Mouse (Mus musculus): ENCODE data around the gene Ccdc184. TPM values are rescaled to one million over a fixed set of nuclear protein-coding genes. Genes with fewer than 3 reads are reported as not detected.

Ccdc184 gene
- polyA plus RNA-seq, 1 experiment, result not detected

GRCm38 (mm10) chr15:98170365-98170764 lies 3.4 kb downstream of the Ccdc184 start:
- peaks cover 22% of the 10 kb centered on the region for H3K4me1 ChIP-seq
- peaks cover 82% of the 10 kb centered on the region for H3K27me3 ChIP-seq (replicated peaks)
- no peak for TF ChIP-seq FLI1 (IDR thresholded peaks at IDR 0.05; ENCODE audit: low read length)
- no peak for TF ChIP-seq GATA1 (IDR thresholded peaks at IDR 0.05; ENCODE audit: borderline replicate concordance, low read length)

GRCm38 (mm10) chr15:98170917-98171316 lies 4.0 kb downstream of the Ccdc184 start:
- H3K4me1 ChIP-seq, result peaks cover 22% of the 10 kb centered on the region
- TF ChIP-seq GATA1 (IDR thresholded peaks at IDR 0.05; ENCODE audit: borderline replicate concordance, low read length), result no peak
- TF ChIP-seq FLI1 (IDR thresholded peaks at IDR 0.05; ENCODE audit: low read length), result no peak
- H3K36me3 ChIP-seq (replicated peaks; ENCODE audit: low read length), result no peaks in the 10 kb centered on the region
- no peaks in the 10 kb centered on the region for H3K9me3 ChIP-seq
- H3K27me3 ChIP-seq (replicated peaks), result peaks cover 78% of the 10 kb centered on the region
- no peak overlapping the region for H3K4me3 ChIP-seq (replicated peaks)

More at GRCm38 (mm10) chr15:98170365-98170764, 3.4 kb downstream of the Ccdc184 start:
- H3K9me3 ChIP-seq, result no peaks in the 10 kb centered on the region
- H3K36me3 ChIP-seq (replicated peaks; ENCODE audit: low read length), result no peaks in the 10 kb centered on the region
- H3K4me3 ChIP-seq (replicated peaks), result no peak overlapping the region

GRCm38 (mm10) chr15:98172113-98172512 lies 5.2 kb downstream of the Ccdc184 start:
- Histone ChIP-seq H3K36me3 (replicated peaks; ENCODE audit: low read length) (no peaks in the 10 kb centered on the region), H3K4me3 (replicated peaks) (no peak overlapping the region), H3K4me1 (peaks cover 22% of the 10 kb centered on the region), H3K27me3 (replicated peaks) (peaks cover 72% of the 10 kb centered on the region), H3K9me3 (no peaks in the 10 kb centered on the region)
- TF ChIP-seq GATA1 (IDR thresholded peaks at IDR 0.05; ENCODE audit: borderline replicate concordance, low read length), result no peak
- no peak for TF ChIP-seq FLI1 (IDR thresholded peaks at IDR 0.05; ENCODE audit: low read length)

GRCm38 (mm10) chr15:98173821-98174220 lies 6.9 kb downstream of the Ccdc184 start:
- TF ChIP-seq FLI1 (IDR thresholded peaks at IDR 0.05; ENCODE audit: low read length) (no peak), GATA1 (IDR thresholded peaks at IDR 0.05; ENCODE audit: borderline replicate concordance, low read length) (no peak)

DNA sequence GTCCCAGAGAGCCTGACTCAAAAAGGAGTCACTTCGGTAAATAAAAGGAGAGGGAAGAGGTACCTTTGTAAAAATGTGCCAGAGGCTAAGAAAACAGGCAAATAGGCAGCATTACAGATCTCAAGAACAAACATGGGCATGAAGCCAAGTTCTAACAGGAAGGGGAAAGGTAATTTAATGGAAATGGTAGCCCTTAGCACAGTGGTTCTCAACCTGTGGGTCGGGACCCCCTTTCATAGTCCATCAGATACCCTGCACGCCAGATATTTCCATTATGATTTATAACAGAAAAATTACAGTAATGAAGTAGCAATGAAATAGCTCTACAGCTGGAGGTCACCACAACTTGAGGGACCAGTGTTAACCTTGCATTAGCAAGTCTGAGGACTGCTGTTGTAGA lies 10.4 kb downstream of the Ccdc184 start:
- Histone ChIP-seq H3K4me1 (peaks cover 20% of the 10 kb centered on the region), H3K27me3 (replicated peaks) (peaks cover 51% of the 10 kb centered on the region), H3K9me3 (no peaks in the 10 kb centered on the region), H3K36me3 (replicated peaks; ENCODE audit: low read length) (no peaks in the 10 kb centered on the region), H3K4me3 (replicated peaks) (no peak overlapping the region)
- TF ChIP-seq FLI1 (IDR thresholded peaks at IDR 0.05; ENCODE audit: low read length) (no peak), GATA1 (IDR thresholded peaks at IDR 0.05; ENCODE audit: borderline replicate concordance, low read length) (no peak)

More at GRCm38 (mm10) chr15:98173821-98174220, 6.9 kb downstream of the Ccdc184 start:
- Histone ChIP-seq H3K36me3 (replicated peaks; ENCODE audit: low read length) (no peaks in the 10 kb centered on the region), H3K9me3 (no peaks in the 10 kb centered on the region), H3K4me3 (replicated peaks) (no peak overlapping the region), H3K27me3 (replicated peaks) (peaks cover 60% of the 10 kb centered on the region), H3K4me1 (peaks cover 5% of the 10 kb centered on the region; the same call in 1 of the 2 replicates)

- peaks cover 27% of the 10 kb centered on the region for H3K4me1 ChIP-seq
- H3K36me3 ChIP-seq (replicated peaks; ENCODE audit: low read length), result no peaks in the 10 kb centered on the region
- H3K9me3 ChIP-seq, result no peaks in the 10 kb centered on the region
- peak overlapping the region; percentile 90 for H3K4me3 ChIP-seq (replicated peaks)
- H3K27me3 ChIP-seq (replicated peaks), result peaks cover 52% of the 10 kb centered on the region
- TF ChIP-seq FLI1 (IDR thresholded peaks at IDR 0.05; ENCODE audit: low read length), result no peak
- TF ChIP-seq GATA1 (IDR thresholded peaks at IDR 0.05; ENCODE audit: borderline replicate concordance, low read length), result no peak
Observed at GRCm38 (mm10) chr15:98180567-98181131, 13.7 kb downstream of the Ccdc184 start.

DNA sequence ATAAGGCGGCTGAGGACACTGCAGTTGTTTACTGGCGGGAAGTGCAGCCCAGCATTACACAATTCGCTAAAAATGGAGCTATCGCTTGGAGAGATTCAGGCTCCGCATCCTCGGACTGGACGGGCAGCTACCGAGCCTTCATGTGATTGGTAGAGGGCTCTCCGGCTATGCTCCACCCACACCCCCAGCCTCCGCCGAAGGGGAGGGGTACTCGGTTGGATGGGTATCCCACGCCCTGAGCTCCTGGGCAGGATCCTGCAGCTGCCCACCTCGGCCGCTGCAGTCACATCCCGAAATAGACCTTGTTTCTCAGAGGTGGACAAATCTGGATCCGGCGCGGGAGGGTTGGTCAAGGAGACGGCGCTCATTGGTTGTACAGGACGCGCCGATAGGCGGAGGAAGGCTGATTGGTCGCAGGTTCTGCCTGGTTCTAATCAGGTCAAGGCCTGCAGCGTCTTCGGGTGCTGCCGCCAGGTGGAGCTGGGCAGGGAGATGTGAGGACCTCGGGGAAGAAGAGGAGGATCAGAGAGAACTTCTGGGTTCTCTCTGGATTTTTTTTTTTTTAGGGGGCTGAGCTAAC lies 14.3 kb downstream of the Ccdc184 start:
- H3K27me3 ChIP-seq (replicated peaks), result peaks cover 55% of the 10 kb centered on the region
- peaks cover 29% of the 10 kb centered on the region for H3K4me1 ChIP-seq
- H3K9me3 ChIP-seq, result no peaks in the 10 kb centered on the region
- TF ChIP-seq FLI1 (IDR thresholded peaks at IDR 0.05; ENCODE audit: low read length) (no peak), GATA1 (IDR thresholded peaks at IDR 0.05; ENCODE audit: borderline replicate concordance, low read length) (no peak)
- H3K36me3 ChIP-seq (replicated peaks; ENCODE audit: low read length), result no peaks in the 10 kb centered on the region
- peak overlapping the region; percentile 90 for H3K4me3 ChIP-seq (replicated peaks)

GRCm38 (mm10) chr15:98181856-98182570 lies 15.1 kb downstream of the Ccdc184 start:
- H3K4me3 ChIP-seq (replicated peaks), result peak overlapping the region; percentile 28
- H3K27me3 ChIP-seq (replicated peaks), result peaks cover 52% of the 10 kb centered on the region
- peaks cover 29% of the 10 kb centered on the region for H3K4me1 ChIP-seq
- TF ChIP-seq FLI1 (IDR thresholded peaks at IDR 0.05; ENCODE audit: low read length), result no peak
- no peak for TF ChIP-seq GATA1 (IDR thresholded peaks at IDR 0.05; ENCODE audit: borderline replicate concordance, low read length)
- no peaks in the 10 kb centered on the region for H3K36me3 ChIP-seq (replicated peaks; ENCODE audit: low read length)
- H3K9me3 ChIP-seq, result no peaks in the 10 kb centered on the region

DNA sequence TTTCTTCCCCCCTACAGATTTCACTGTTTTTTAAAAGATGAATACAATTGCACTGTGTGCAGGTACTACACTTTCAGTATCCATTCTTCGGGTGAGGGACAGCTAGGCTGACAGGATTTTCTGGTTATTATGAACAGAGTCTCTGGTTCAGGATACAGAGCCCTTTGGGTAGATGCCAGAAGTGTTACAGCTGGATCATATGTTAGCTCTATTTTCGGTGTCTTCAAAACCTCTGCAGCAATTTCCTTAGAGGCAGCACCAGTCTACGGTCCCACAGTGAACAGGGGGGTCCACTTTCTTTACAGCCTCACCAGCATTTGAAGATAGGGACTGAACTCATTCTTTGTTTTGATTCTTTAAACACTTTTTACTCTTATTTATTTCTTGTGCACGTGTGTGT lies 17.5 kb downstream of the Ccdc184 start:
- H3K27me3 ChIP-seq (replicated peaks), result peaks cover 50% of the 10 kb centered on the region
- TF ChIP-seq FLI1 (IDR thresholded peaks at IDR 0.05; ENCODE audit: low read length) (no peak), GATA1 (IDR thresholded peaks at IDR 0.05; ENCODE audit: borderline replicate concordance, low read length) (no peak)
- H3K4me1 ChIP-seq, result peaks cover 29% of the 10 kb centered on the region

GRCm38 (mm10) chr15:98195442-98195841 lies 28.5 kb downstream of the Ccdc184 start, which contains the start of gene Olfr288:
Gene Olfr288, minus strand, starts transcription at chr15:98195542.
- Histone ChIP-seq H3K9me3 (peaks cover 9% of the 10 kb centered on the region), H3K4me3 (replicated peaks) (no peak within 1 kb of the TSS), H3K36me3 (replicated peaks; ENCODE audit: low read length) (no peaks in the 10 kb centered on the region), H3K4me1 (no peaks in the 10 kb centered on the region), H3K27me3 (replicated peaks) (peaks cover 27% of the 10 kb centered on the region)
- TF ChIP-seq FLI1 (IDR thresholded peaks at IDR 0.05; ENCODE audit: low read length), result no peak
- no peak for TF ChIP-seq GATA1 (IDR thresholded peaks at IDR 0.05; ENCODE audit: borderline replicate concordance, low read length)

More for the DNA sequence above, 17.5 kb downstream of the Ccdc184 start:
- Histone ChIP-seq H3K4me3 (replicated peaks) (no peak overlapping the region), H3K9me3 (no peaks in the 10 kb centered on the region), H3K36me3 (replicated peaks; ENCODE audit: low read length) (no peaks in the 10 kb centered on the region)
